ENCODE assay signal across 14 mouse cellular contexts in genomic region chr2:173469756-173470155, GRCm38 (mm10). TPM values are rescaled to one million over a fixed set of nuclear protein-coding genes. Genes with fewer than 3 reads are reported as not detected.
A peak's percentile ranks its signal among the peaks of the same experiment; 100 is the strongest.
DNase-seq lines count a peak whose midpoint lies in the region; ATAC-seq lines count a peak whose summit lies in the region.
"Had no signal": no experiment of that assay in that cellular context is flagged by ENCODE, and none has a peak within 500 bp of the region (broad histone marks: within the 10 kb centered on the region; RNA-seq: fewer than 3 reads in every experiment).

No protein-coding gene starts in this region.

- H3K4me2 ChIP-seq in hindbrain, embryonic 11.5 days (replicated peaks; ENCODE audit: low read depth, low read length): no peak overlapping the region
- H3K4me2 ChIP-seq: heart, embryonic 13.5 days had no signal

- 83% methylated on average over 7 of the region's 7 CpGs for WGBS in hindbrain, embryonic 11.5 days

- H3K9ac ChIP-seq in hindbrain, embryonic 11.5 days (ENCODE audit: low read depth, low read length): no peak overlapping the region
- H3K9ac ChIP-seq: heart, embryonic 13.5 days had no signal

- H3K36me3 ChIP-seq in hindbrain, embryonic 11.5 days (ENCODE audit: control insufficient read depth, insufficient read depth, low read length): no peaks in the 10 kb centered on the region
- H3K36me3 ChIP-seq: heart, embryonic 13.5 days had no signal

- intact Hi-C loops in left cerebral cortex, postnatal 14 days (cut with DNase I): no loop called here
- intact Hi-C loops in left cerebral cortex, postnatal 4 days (cut with DNase I): no loop called here

- H3K4me3 ChIP-seq in hindbrain, embryonic 11.5 days (ENCODE audit: low read depth, low read length): no peak overlapping the region
- H3K4me3 ChIP-seq: heart, embryonic 13.5 days had no signal

- no peaks in the 10 kb centered on the region for H3K4me1 ChIP-seq in hindbrain, embryonic 11.5 days (replicated peaks; ENCODE audit: control insufficient read depth, insufficient read depth, low read length)
- H3K4me1 ChIP-seq: heart, embryonic 13.5 days had no signal

- H3K27me3 ChIP-seq in hindbrain, embryonic 11.5 days (ENCODE audit: control insufficient read depth, insufficient read depth, low read length): no peaks in the 10 kb centered on the region
- H3K27me3 ChIP-seq: heart, embryonic 13.5 days had no signal

- DNase-seq in urinary bladder, postnatal 4 days (ENCODE audit: low spot score in 2 of 2): peak; percentile 14 to 52
- no peak for DNase-seq in urinary bladder, postnatal 10 days (ENCODE audit: low spot score)
- peak; percentile 25 to 77 for DNase-seq in spleen, postnatal 10 days (ENCODE audit: low spot score in 2 of 2)
- DNase-seq in left cerebral cortex, postnatal 14 days (ENCODE audit: low spot score in 2 of 2): no peak
- no peak for DNase-seq in hindbrain, embryonic 11.5 days (ENCODE audit: low spot score)
- no peak for DNase-seq in urinary bladder, postnatal 25 days (ENCODE audit: low spot score)
- DNase-seq in left cerebral cortex, postnatal 4 days: no peak
- DNase-seq: cerebellum, adult 9-11 months; midbrain, embryonic 14.5 days had no signal

- no peaks in the 10 kb centered on the region for H3K9me3 ChIP-seq in hindbrain, embryonic 11.5 days (ENCODE audit: control insufficient read depth, low read length)
- H3K9me3 ChIP-seq: heart, embryonic 13.5 days had no signal

- H3K27ac ChIP-seq in hindbrain, embryonic 11.5 days (ENCODE audit: low read depth, low read length): no peak overlapping the region
- H3K27ac ChIP-seq: heart, embryonic 13.5 days had no signal

- ATAC-seq in inflammation-experienced regulatory T-cells, adult 6 months: peak; percentile 98
- no peak for ATAC-seq in hindbrain, embryonic 11.5 days (ENCODE audit: low FRiP score)
- ATAC-seq: intestine, embryonic 16.5 days had no signal

RNA-seq across cellular contexts. Expression of gene 1700021F07Rik, which starts 52.6 kb away (rescaled TPM):
- not detected for polyA plus RNA-seq in inflammation-experienced regulatory T-cells, adult 6 months (2017; shearing (Covaris generic))
- total RNA-seq in left cerebral cortex, postnatal 14 days (2021): not detected
- not detected in 2 replicates for polyA plus RNA-seq in hindbrain, embryonic 11.5 days (2014; fragmentation: Nextera tagmentation; extraction: Ambion mirVana)
- total RNA-seq in left cerebral cortex, postnatal 4 days (2021): not detected
- total RNA-seq: layer of hippocampus, postnatal 10 days; liver, adult 2 months had no signal
- polyA plus RNA-seq: heart, embryonic 13.5 days; intestine, embryonic 16.5 days; liver, adult 2 months; midbrain, embryonic 14.5 days had no signal

Comparison
In these comparisons a context has a peak if more than half of its experiments do, and no peak if none do; other contexts are left out.
1. DNase-seq: peak in urinary bladder, postnatal 4 days (2 of 2) and spleen, postnatal 10 days (2 of 2); none in urinary bladder, postnatal 10 days (single experiment), left cerebral cortex, postnatal 14 days (0 of 2), hindbrain, embryonic 11.5 days (single experiment), urinary bladder, postnatal 25 days (single experiment) and left cerebral cortex, postnatal 4 days (single experiment).